Mouse (Mus musculus) adrenal gland, adult 8-10 months (tissue): ENCODE data around the gene Sptbn2. TPM values are rescaled to one million over a fixed set of nuclear protein-coding genes. Genes with fewer than 3 reads are reported as not detected.

Source experiments
- DNase-seq: peaks from one replicate; pipeline ENCODE4 v3.0.0; 2022
- total RNA-seq, 4 experiments: library from RNA; stranded (reverse); gene quantifications; 2 replicates each; pipeline ENCODE4 v1.2.4; 2022

Gene Sptbn2
- total RNA-seq: 1 to 10 TPM in 3 of 4 experiments, under 1 TPM in 1; 0.99 to 3.5 (median 1.6) TPM

GRCm38 (mm10) chr19:4711098-4711600 is at the start of gene Sptbn2:
Gene Sptbn2, plus strand, starts transcription at chr19:4711167.
- DNase-seq: no peak

- no peak for DNase-seq
Measured at GRCm38 (mm10) chr19:4666815-4667214, 44.2 kb upstream of the Sptbn2 start.

- DNase-seq: no peak
Measured at GRCm38 (mm10) chr19:4670776-4671175, 40.2 kb upstream of the Sptbn2 start.

GRCm38 (mm10) chr19:4672401-4672800 is 38.6 kb upstream of the Sptbn2 start:
- DNase-seq: no peak

- DNase-seq: no peak
Measured at GRCm38 (mm10) chr19:4694346-4694745, 16.6 kb upstream of the Sptbn2 start.

GRCm38 (mm10) chr19:4697121-4697520 is 13.8 kb upstream of the Sptbn2 start:
- DNase-seq: no peak

GRCm38 (mm10) chr19:4697721-4698120 is 13.2 kb upstream of the Sptbn2 start:
- no peak for DNase-seq

GRCm38 (mm10) chr19:4698205-4698677 is 12.7 kb upstream of the Sptbn2 start, which contains the start of gene Gm960:
Gene Gm960, minus strand, starts transcription at chr19:4698668.
- DNase-seq: peak; percentile 28

- no peak for DNase-seq
Measured at GRCm38 (mm10) chr19:4698856-4699255, 12.1 kb upstream of the Sptbn2 start.

GRCm38 (mm10) chr19:4699821-4700220 is 11.1 kb upstream of the Sptbn2 start:
- no peak for DNase-seq

GRCm38 (mm10) chr19:4700656-4701055 is 10.3 kb upstream of the Sptbn2 start:
- no peak for DNase-seq

GRCm38 (mm10) chr19:4701221-4701620 is 9.7 kb upstream of the Sptbn2 start:
- no peak for DNase-seq

GRCm38 (mm10) chr19:4708765-4709164 is 2.2 kb upstream of the Sptbn2 start:
- DNase-seq: no peak

GRCm38 (mm10) chr19:4711601-4712155 is 711 bp downstream of the Sptbn2 start:
- DNase-seq: no peak

GRCm38 (mm10) chr19:4712156-4712780 is 1.3 kb downstream of the Sptbn2 start:
- DNase-seq: no peak

- no peak for DNase-seq
Measured at GRCm38 (mm10) chr19:4712781-4713526, 2.0 kb downstream of the Sptbn2 start.

GRCm38 (mm10) chr19:4713886-4714285 is 2.9 kb downstream of the Sptbn2 start:
- no peak for DNase-seq

GRCm38 (mm10) chr19:4716756-4717155 is 5.8 kb downstream of the Sptbn2 start:
- DNase-seq: no peak

- no peak for DNase-seq
Measured at GRCm38 (mm10) chr19:4717281-4717680, 6.3 kb downstream of the Sptbn2 start.

GRCm38 (mm10) chr19:4718716-4719115 is 7.7 kb downstream of the Sptbn2 start:
- no peak for DNase-seq

- no peak for DNase-seq
Measured at GRCm38 (mm10) chr19:4719351-4719764, 8.4 kb downstream of the Sptbn2 start.

GRCm38 (mm10) chr19:4720112-4720511 is 9.1 kb downstream of the Sptbn2 start:
- DNase-seq: no peak

GRCm38 (mm10) chr19:4720671-4721244 is 9.8 kb downstream of the Sptbn2 start:
- DNase-seq: no peak
